Mouse (Mus musculus) mesoderm, embryonic 11.5 days (tissue): ENCODE data around the gene Ccr10.
A peak's percentile ranks its signal among the peaks of the same experiment; 100 is the strongest.

Experiments
- DNase-seq: peaks from one replicate; pipeline ENCODE4 v3.0.0-alpha.2; 2012; ENCODE audit warnings: low read depth, low spot score

The Ccr10 gene

GRCm38 (mm10) chr11:101154648-101155047 is 20.6 kb downstream of the Ccr10 start:
- no peak for DNase-seq

- no peak for DNase-seq
Measured at GRCm38 (mm10) chr11:101152825-101153224, 22.4 kb downstream of the Ccr10 start.

GRCm38 (mm10) chr11:101151063-101151462 is 24.2 kb downstream of the Ccr10 start:
- DNase-seq, result no peak

- DNase-seq, result no peak
Measured at GRCm38 (mm10) chr11:101149178-101150105, 25.8 kb downstream of the Ccr10 start.

GRCm38 (mm10) chr11:101148751-101149150 is 26.5 kb downstream of the Ccr10 start:
- DNase-seq, result no peak

GRCm38 (mm10) chr11:101146377-101146776 is 28.9 kb downstream of the Ccr10 start:
- DNase-seq, result no peak

GRCm38 (mm10) chr11:101143338-101144225 is 31.7 kb downstream of the Ccr10 start:
- DNase-seq, result peak; percentile 80

- DNase-seq, result no peak
Measured at GRCm38 (mm10) chr11:101142215-101142967, 32.9 kb downstream of the Ccr10 start.

- DNase-seq, result no peak
Measured at GRCm38 (mm10) chr11:101141088-101141487, 34.2 kb downstream of the Ccr10 start.

- no peak for DNase-seq
Measured at GRCm38 (mm10) chr11:101140164-101140819, 35.0 kb downstream of the Ccr10 start.

GRCm38 (mm10) chr11:101138536-101139181 is 36.6 kb downstream of the Ccr10 start:
- DNase-seq, result peak; percentile 73

- DNase-seq, result no peak
Measured at GRCm38 (mm10) chr11:101137000-101137399, 38.2 kb downstream of the Ccr10 start.

- no peak for DNase-seq
Measured at GRCm38 (mm10) chr11:101134217-101134865, 40.9 kb downstream of the Ccr10 start.

- DNase-seq, result no peak
Measured at GRCm38 (mm10) chr11:101133037-101133436, 42.2 kb downstream of the Ccr10 start.

- DNase-seq, result peak; percentile 56
Measured at GRCm38 (mm10) chr11:101131701-101132100, 43.5 kb downstream of the Ccr10 start.

GRCm38 (mm10) chr11:101131187-101131586 is 44.1 kb downstream of the Ccr10 start:
- no peak for DNase-seq

GRCm38 (mm10) chr11:101130056-101130756 is 45.0 kb downstream of the Ccr10 start:
- no peak for DNase-seq

GRCm38 (mm10) chr11:101128996-101129577 is 46.2 kb downstream of the Ccr10 start:
- no peak for DNase-seq

GRCm38 (mm10) chr11:101127075-101127474 is 48.2 kb downstream of the Ccr10 start:
- DNase-seq, result no peak
